22 mouse cellular contexts compared by ENCODE assay signal in the genomic region with DNA sequence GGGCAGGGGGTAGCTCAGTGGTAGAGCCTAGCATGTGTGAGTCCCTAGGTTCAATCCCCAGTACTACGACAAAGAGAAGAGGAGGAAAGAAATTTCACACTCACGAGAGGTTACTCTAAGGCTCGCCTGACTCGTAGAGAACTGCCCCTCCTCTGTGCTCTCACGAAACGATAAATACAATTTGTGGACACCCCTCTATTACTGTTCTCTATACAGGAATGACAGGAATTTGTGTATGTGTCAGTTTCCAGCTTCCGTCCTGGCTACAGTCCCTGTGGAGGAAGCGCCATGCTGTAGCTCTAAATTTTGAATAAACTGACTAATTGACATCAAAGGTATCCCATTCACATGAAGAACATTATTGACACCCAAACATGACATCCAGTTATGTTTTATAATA.
DNase-seq lines count a peak whose midpoint lies in the region; ATAC-seq and TF ChIP-seq lines count a peak whose summit lies in the region.
"Had no signal": no experiment of that assay in that cellular context is flagged by ENCODE, and none has a peak within 500 bp of the region (broad histone marks: within the 10 kb centered on the region; RNA-seq: fewer than 3 reads in every experiment).

No protein-coding gene starts in this region.

- H3K27ac ChIP-seq in kidney, postnatal 0 days, result no peak overlapping the region
- peak overlapping the region; percentile 76 for H3K27ac ChIP-seq in midbrain, embryonic 10.5 days (replicated peaks)
- no peak overlapping the region for H3K27ac ChIP-seq in midbrain, embryonic 11.5 days (ENCODE audit: low read depth, low read length)
- H3K27ac ChIP-seq: embryonic facial prominence, embryonic 10.5 days; heart, adult 2 months; heart, embryonic 13.5 days; hindbrain, embryonic 12.5 days; limb, embryonic 12.5 days; liver, embryonic 12.5 days; neural tube, embryonic 15.5 days had no signal

- peak; percentile 40 for DNase-seq in heart, adult 11 months
- DNase-seq in heart, adult 18-20 months, result no peak
- DNase-seq in kidney, postnatal 0 days (ENCODE audit: low spot score), result peak; percentile 56
- no peak for DNase-seq in kidney, postnatal 25 days
- no peak for DNase-seq in midbrain, embryonic 10.5 days (ENCODE audit: low spot score)
- DNase-seq in midbrain, embryonic 11.5 days (ENCODE audit: low spot score, missing footprints), result no peak
- DNase-seq: adrenal gland, adult 8-10 months; B cell, adult 2 months; heart, adult 2 months; heart, postnatal 14 days; lung, adult 18-20 months; thymus, postnatal 14 days had no signal

- no peak overlapping the region for H3K4me2 ChIP-seq in kidney, postnatal 0 days (ENCODE audit: low read length)
- H3K4me2 ChIP-seq in midbrain, embryonic 11.5 days, result no peak overlapping the region
- H3K4me2 ChIP-seq: heart, embryonic 13.5 days; hindbrain, embryonic 12.5 days; limb, embryonic 12.5 days; liver, embryonic 12.5 days; neural tube, embryonic 15.5 days had no signal

- H3K9ac ChIP-seq in kidney, postnatal 0 days (ENCODE audit: low read depth, low read length), result no peak overlapping the region
- H3K9ac ChIP-seq in midbrain, embryonic 11.5 days (ENCODE audit: low read length), result no peak overlapping the region
- H3K9ac ChIP-seq: heart, embryonic 13.5 days; hindbrain, embryonic 12.5 days; limb, embryonic 12.5 days; liver, embryonic 12.5 days; neural tube, embryonic 15.5 days had no signal

- H3K36me3 ChIP-seq in kidney, postnatal 0 days (ENCODE audit: insufficient read depth, low read length), result peaks cover 2% of the 10 kb centered on the region; the same call in 1 of the 2 replicates
- H3K36me3 ChIP-seq in midbrain, embryonic 10.5 days, result no peaks in the 10 kb centered on the region
- no peaks in the 10 kb centered on the region for H3K36me3 ChIP-seq in midbrain, embryonic 11.5 days (ENCODE audit: control insufficient read depth, insufficient read depth, low read length)
- H3K36me3 ChIP-seq: embryonic facial prominence, embryonic 10.5 days; hindbrain, embryonic 12.5 days; limb, embryonic 12.5 days; neural tube, embryonic 15.5 days had no signal

- no peak for ATAC-seq in kidney, postnatal 0 days (replicated peaks; ENCODE audit: low FRiP score, low read depth)
- ATAC-seq in midbrain, embryonic 11.5 days (ENCODE audit: low FRiP score), result no peak
- ATAC-seq in megakaryocyte, adult 5-6 weeks (ENCODE audit: poor library complexity, severe bottlenecking), result no peak
- ATAC-seq: activated CD4-positive, CD25-positive, alpha-beta regulatory T cell, adult 4 months; liver, embryonic 12.5 days had no signal

- TF ChIP-seq CTCF in kidney, postnatal 0 days (IDR thresholded peaks at IDR 0.05; ENCODE audit: low read depth), result no peak

- H3K27me3 ChIP-seq in kidney, postnatal 0 days (ENCODE audit: insufficient read depth, low read length), result no peaks in the 10 kb centered on the region
- H3K27me3 ChIP-seq in midbrain, embryonic 10.5 days (ENCODE audit: low read depth, poor library complexity, severe bottlenecking), result no peaks in the 10 kb centered on the region
- H3K27me3 ChIP-seq in midbrain, embryonic 11.5 days (ENCODE audit: control insufficient read depth, insufficient read depth, low read length), result no peaks in the 10 kb centered on the region
- H3K27me3 ChIP-seq: CH12.LX; heart, embryonic 13.5 days; hindbrain, embryonic 12.5 days; liver, embryonic 12.5 days; neural tube, embryonic 15.5 days had no signal

- no peaks in the 10 kb centered on the region for H3K9me3 ChIP-seq in kidney, postnatal 0 days (replicated peaks; ENCODE audit: low read length)
- H3K9me3 ChIP-seq in midbrain, embryonic 10.5 days (replicated peaks), result no peaks in the 10 kb centered on the region
- H3K9me3 ChIP-seq in midbrain, embryonic 11.5 days (ENCODE audit: control insufficient read depth, low read length), result no peaks in the 10 kb centered on the region
- H3K9me3 ChIP-seq: embryonic facial prominence, embryonic 10.5 days; G1E; heart, embryonic 13.5 days; hindbrain, embryonic 12.5 days; limb, embryonic 12.5 days; liver, embryonic 12.5 days; neural tube, embryonic 15.5 days had no signal

- no peak overlapping the region for H3K4me3 ChIP-seq in kidney, postnatal 0 days (replicated peaks; ENCODE audit: low read depth, low read length)
- H3K4me3 ChIP-seq in midbrain, embryonic 10.5 days, result no peak overlapping the region
- H3K4me3 ChIP-seq in midbrain, embryonic 11.5 days (ENCODE audit: low read depth, low read length), result no peak overlapping the region
- H3K4me3 ChIP-seq: embryonic facial prominence, embryonic 10.5 days; heart, adult 2 months; heart, embryonic 13.5 days; hindbrain, embryonic 12.5 days; limb, embryonic 12.5 days; liver, embryonic 12.5 days; neural tube, embryonic 15.5 days had no signal

- 63% methylated on average over 8 of the region's 8 CpGs for WGBS in kidney, postnatal 0 days
- WGBS in midbrain, embryonic 10.5 days, result 79% methylated on average over 8 of the region's 8 CpGs
- WGBS in midbrain, embryonic 11.5 days, result 77% methylated on average over 8 of the region's 8 CpGs

- H3K4me1 ChIP-seq in kidney, postnatal 0 days (replicated peaks; ENCODE audit: insufficient read depth, low read length), result peaks cover 5% of the 10 kb centered on the region; the same call in 1 of the 2 replicates
- H3K4me1 ChIP-seq in midbrain, embryonic 10.5 days, result peaks cover 22% of the 10 kb centered on the region
- peaks cover 11% of the 10 kb centered on the region; the same call in 1 of the 2 replicates for H3K4me1 ChIP-seq in midbrain, embryonic 11.5 days (ENCODE audit: control insufficient read depth, insufficient read depth, low read length)
- H3K4me1 ChIP-seq: limb, embryonic 12.5 days; neural tube, embryonic 15.5 days had no signal

Comparison
In these comparisons a context has a peak if more than half of its experiments do, and no peak if none do; other contexts are left out.
1. DNase-seq: peak in heart, adult 11 months (single experiment) and kidney, postnatal 0 days (single experiment); none in heart, adult 18-20 months (0 of 2), kidney, postnatal 25 days (0 of 2), midbrain, embryonic 10.5 days (single experiment) and midbrain, embryonic 11.5 days (single experiment).